Mouse (Mus musculus): ENCODE results near the gene Tmem179. TPM values are rescaled to one million over a fixed set of nuclear protein-coding genes. Genes with fewer than 3 reads are reported as not detected.
A peak's percentile ranks its signal among the peaks of the same experiment; 100 is the strongest.

The Tmem179 gene
- polyA plus RNA-seq, 1 experiment from 2014 or later, result 0.12 TPM

DNA sequence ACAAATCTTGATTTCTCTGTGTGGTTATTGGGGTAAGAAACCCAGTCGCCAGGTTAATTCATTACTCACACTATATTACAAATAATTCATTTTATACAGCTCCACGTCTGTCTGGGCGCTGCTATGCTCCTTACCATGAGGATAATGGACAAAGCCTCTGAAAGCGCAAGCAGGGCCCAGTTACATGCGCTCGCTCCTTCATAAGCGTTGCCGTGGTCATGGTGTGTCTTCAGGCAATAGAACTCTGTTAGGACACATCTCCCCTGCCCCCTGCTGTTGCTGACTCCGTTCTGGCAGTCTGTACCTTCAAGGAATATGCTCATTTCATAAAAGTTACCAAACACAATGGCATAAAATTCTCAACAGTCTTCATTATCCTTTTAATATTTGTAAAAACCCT, 64.7 kb downstream of the Tmem179 start:
- no peak for TF ChIP-seq CTCF (IDR thresholded peaks at IDR 0.05; ENCODE audit: low read depth)
- Histone ChIP-seq H3K4me1 (ENCODE audit: insufficient read depth) (peaks cover 9% of the 10 kb centered on the region), H3K4me2 (no peak overlapping the region), H3K36me3 (ENCODE audit: insufficient read depth) (no peaks in the 10 kb centered on the region), H3K4me3 (ENCODE audit: low read depth, low read length) (no peak overlapping the region), H3K27ac (ENCODE audit: low read depth) (no peak overlapping the region), H3K9me3 (ENCODE audit: low read depth, low read length) (no peaks in the 10 kb centered on the region; the same call in 1 of the 2 replicates), H3K9ac (no peak overlapping the region), H3K27me3 (ENCODE audit: insufficient read depth, low read length) (no peaks in the 10 kb centered on the region)
- WGBS, result 83% methylated on average over 9 of the region's 9 CpGs
- DNase-seq, result no peak
- no peak for ATAC-seq (ENCODE audit: insufficient read depth)

DNA sequence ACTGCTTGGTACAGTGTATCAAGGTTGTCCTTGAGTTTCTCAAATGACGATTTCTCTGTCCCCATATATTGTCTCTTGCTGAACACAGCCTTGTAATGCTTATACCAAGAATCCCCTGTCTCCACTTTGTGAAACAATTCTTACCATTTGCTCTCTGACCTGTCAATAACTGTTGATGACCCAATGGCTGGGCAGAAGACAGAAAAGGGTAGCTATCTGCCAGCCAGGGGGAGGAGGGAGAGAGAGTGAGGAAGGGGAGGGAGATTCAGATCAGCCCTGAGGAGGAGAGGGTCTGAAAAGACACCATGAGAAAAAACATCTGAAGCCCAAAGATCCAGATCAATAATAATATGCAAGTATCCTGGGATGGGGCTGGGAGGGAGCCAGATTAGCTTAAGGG, 65.2 kb downstream of the Tmem179 start:
- H3K9ac ChIP-seq, result no peak overlapping the region
- no peaks in the 10 kb centered on the region for H3K27me3 ChIP-seq (ENCODE audit: insufficient read depth, low read length)
- H3K4me1 ChIP-seq (ENCODE audit: insufficient read depth), result peaks cover 9% of the 10 kb centered on the region
- H3K4me2 ChIP-seq, result no peak overlapping the region
- no peak overlapping the region for H3K27ac ChIP-seq (ENCODE audit: low read depth)
- no peak for TF ChIP-seq CTCF (IDR thresholded peaks at IDR 0.05; ENCODE audit: low read depth)
- no peaks in the 10 kb centered on the region; the same call in 1 of the 2 replicates for H3K9me3 ChIP-seq (ENCODE audit: low read depth, low read length)
- no peak overlapping the region for H3K4me3 ChIP-seq (ENCODE audit: low read depth, low read length)
- DNase-seq (no peak), ATAC-seq (ENCODE audit: insufficient read depth) (no peak)
- WGBS, result 72% methylated on average over 1 of the region's 1 CpGs
- H3K36me3 ChIP-seq (ENCODE audit: insufficient read depth), result no peaks in the 10 kb centered on the region

DNA sequence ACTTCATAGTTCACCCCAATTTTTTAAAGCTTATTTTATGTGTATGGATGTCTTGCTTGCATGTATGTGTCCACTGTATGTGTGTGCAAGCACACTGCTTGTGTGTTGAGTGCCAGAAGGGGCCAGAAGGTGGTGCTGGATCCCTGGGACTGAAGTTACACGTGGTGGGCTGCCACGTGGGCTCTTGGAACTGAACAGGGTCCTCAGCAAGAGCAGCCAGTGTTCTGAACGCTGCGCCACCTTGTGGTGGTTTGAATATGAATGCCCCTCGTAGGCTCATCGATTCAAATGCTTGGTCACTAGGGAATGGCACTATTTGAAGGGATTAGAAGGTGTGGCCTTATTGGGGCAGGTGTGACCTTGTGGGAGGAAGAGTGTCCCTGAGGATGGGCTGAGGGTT, 65.7 kb downstream of the Tmem179 start:
- TF ChIP-seq CTCF (IDR thresholded peaks at IDR 0.05; ENCODE audit: low read depth), result peak; percentile 81
- WGBS, result 26% methylated on average over 6 of the region's 6 CpGs
- Histone ChIP-seq H3K9me3 (ENCODE audit: low read depth, low read length) (no peaks in the 10 kb centered on the region; the same call in 1 of the 2 replicates), H3K4me2 (no peak overlapping the region), H3K4me1 (ENCODE audit: insufficient read depth) (peaks cover 9% of the 10 kb centered on the region), H3K36me3 (ENCODE audit: insufficient read depth) (no peaks in the 10 kb centered on the region), H3K9ac (no peak overlapping the region), H3K27me3 (ENCODE audit: insufficient read depth, low read length) (no peaks in the 10 kb centered on the region), H3K4me3 (ENCODE audit: low read depth, low read length) (no peak overlapping the region), H3K27ac (ENCODE audit: low read depth) (no peak overlapping the region; the same call in 1 of the 2 replicates)
- peak; percentile 55; the same call in 1 of the 2 replicates for ATAC-seq (ENCODE audit: insufficient read depth)
- peak; percentile 87 for DNase-seq

Other genes with a start within 250 kb of the Tmem179 start
- not detected in 2 replicates for gene A530016L24Rik, start 27.3 kb downstream of the Tmem179 start, polyA plus RNA-seq (2014; fragmentation: Nextera tagmentation; extraction: Ambion mirVana)
- gene Inf2, start 72.0 kb upstream of the Tmem179 start, polyA plus RNA-seq (2014; fragmentation: Nextera tagmentation; extraction: Ambion mirVana), result 4.5 and 5.2 TPM in 2 replicates
- gene Adssl1, start 103.3 kb upstream of the Tmem179 start, polyA plus RNA-seq (2014; fragmentation: Nextera tagmentation; extraction: Ambion mirVana), result 3.8 and 5.0 TPM in 2 replicates
- 253 and 291 TPM in 2 replicates for gene Siva1, start 127.9 kb upstream of the Tmem179 start, polyA plus RNA-seq (2014; fragmentation: Nextera tagmentation; extraction: Ambion mirVana)
- 140 and 166 TPM in 2 replicates for gene Akt1, start 158.1 kb upstream of the Tmem179 start, polyA plus RNA-seq (2014; fragmentation: Nextera tagmentation; extraction: Ambion mirVana)
- gene Zbtb42, start 162.1 kb upstream of the Tmem179 start, polyA plus RNA-seq (2014; fragmentation: Nextera tagmentation; extraction: Ambion mirVana), result 6.7 and 9.0 TPM in 2 replicates
- gene Cep170b, start 203.7 kb upstream of the Tmem179 start, polyA plus RNA-seq (2014; fragmentation: Nextera tagmentation; extraction: Ambion mirVana), result 21.4 and 23.1 TPM in 2 replicates
- gene Pld4, start 243.9 kb upstream of the Tmem179 start, polyA plus RNA-seq (2014; fragmentation: Nextera tagmentation; extraction: Ambion mirVana), result 9.3 and 10.9 TPM in 2 replicates